Mouse (Mus musculus) bone marrow, adult 2 months (tissue): ENCODE measurements at regions not wholly inside any gene's neighbourhood (a gene's known extent, or its start where the extent isn't known, plus 50 kb on each side); places are given as distances from the start of the nearest gene placed in this dataset.

Source experiments
- CTCF ChIP-seq: fragments of 200-500 bp; IDR thresholded peaks from 2 replicates; pipeline ENCODE4 v1.5.1; 2011; ENCODE audit warnings: low read length, control low read depth; ENCODE audit not compliant: control insufficient read depth, insufficient read depth
- POLR2A ChIP-seq: fragments of 200-500 bp; IDR thresholded peaks from 2 replicates; pipeline ENCODE4 v1.6.1; 2011; ENCODE audit warnings: low read depth, mild to moderate bottlenecking, control low read depth, low read length, borderline replicate concordance; ENCODE audit not compliant: control insufficient read depth

GRCm38 (mm10) chr3:148489201-148489600, 501.2 kb downstream of the Adgrl2 start:
- TF ChIP-seq CTCF (no peak), POLR2A (no peak)
